13 mouse cellular contexts compared by ENCODE assay signal in genomic region chr11:75429019-75429705, GRCm38 (mm10). TPM values are rescaled to one million over a fixed set of nuclear protein-coding genes. Genes with fewer than 3 reads are reported as not detected.
A peak's percentile ranks its signal among the peaks of the same experiment; 100 is the strongest.
DNase-seq lines count a peak whose midpoint lies in the region; ATAC-seq and TF ChIP-seq lines count a peak whose summit lies in the region.
"Had no signal": no experiment of that assay in that cellular context is flagged by ENCODE, and none has a peak within 500 bp of the region (broad histone marks: within the 10 kb centered on the region; RNA-seq: fewer than 3 reads in every experiment).

No protein-coding gene starts in this region.

- peak overlapping the region; percentile 1 to 37 for H3K4me3 ChIP-seq in MEL (ENCODE audit: control insufficient read depth in 1 of 2, insufficient read depth in 1 of 2, low read depth in 2 of 2, low read length in 2 of 2)
- no peak overlapping the region for H3K4me3 ChIP-seq in liver, embryonic 12.5 days
- no peak overlapping the region for H3K4me3 ChIP-seq in spleen, adult 2 months (ENCODE audit: extremely low read depth, insufficient read depth, insufficient read length)
- H3K4me3 ChIP-seq: hindbrain, embryonic 10.5 days; lung, embryonic 15.5 days had no signal

- no peaks in the 10 kb centered on the region for H3K27me3 ChIP-seq in MEL (ENCODE audit: control insufficient read depth in 1 of 2, insufficient read depth in 2 of 2, low read length in 2 of 2)
- peaks cover 4% of the 10 kb centered on the region; the same call in 1 of the 2 replicates for H3K27me3 ChIP-seq in liver, embryonic 12.5 days (replicated peaks)
- H3K27me3 ChIP-seq in spleen, adult 2 months (ENCODE audit: control insufficient read depth, insufficient read depth, low read length) = no peaks in the 10 kb centered on the region
- H3K27me3 ChIP-seq: lung, embryonic 15.5 days had no signal

- peaks cover 0 to 2% of the 10 kb centered on the region in 2 experiments; a peak in 1 of 4 replicates for H3K36me3 ChIP-seq in MEL (ENCODE audit: control insufficient read depth in 1 of 2, insufficient read depth in 2 of 2, low read length in 2 of 2)
- H3K36me3 ChIP-seq in liver, embryonic 12.5 days = peaks cover 24% of the 10 kb centered on the region
- H3K36me3 ChIP-seq in spleen, adult 2 months (ENCODE audit: control insufficient read depth, insufficient read depth, low read length) = no peaks in the 10 kb centered on the region
- H3K36me3 ChIP-seq: hindbrain, embryonic 10.5 days; lung, embryonic 15.5 days had no signal

- peak overlapping the region; percentile 46 for H3K9ac ChIP-seq in MEL (ENCODE audit: control insufficient read depth, low read depth, low read length, poor library complexity, severe bottlenecking)
- no peak overlapping the region for H3K9ac ChIP-seq in liver, embryonic 12.5 days
- H3K9ac ChIP-seq: lung, embryonic 15.5 days had no signal

- no peak; a peak in 1 of 4 replicates for TF ChIP-seq EP300 in MEL (IDR thresholded peaks at IDR 0.05; ENCODE audit: low read depth in 1 of 2, low read length in 2 of 2)

- DNase-seq in heart, adult 11 months = peak; percentile 93
- no peak for DNase-seq in heart, postnatal 25 days (ENCODE audit: low spot score)
- DNase-seq in MEL (ENCODE audit: low read depth, low spot score) = peak; percentile 87
- DNase-seq in spleen, adult 2 months (ENCODE audit: low read depth in 1 of 2, low spot score in 2 of 2) = peak; percentile 63 to 66
- no peak for DNase-seq in cerebellum, postnatal 14 days
- DNase-seq in frontal cortex, postnatal 10 days (ENCODE audit: low spot score in 2 of 2) = no peak
- no peak for DNase-seq in retina, postnatal 1 day
- DNase-seq: right cerebral cortex, postnatal 25 days had no signal

- WGBS in liver, embryonic 12.5 days (ENCODE audit: insufficient replicate concordance) = 35% methylated on average over 9 of the region's 9 CpGs
- 23% methylated on average over 9 of the region's 9 CpGs for WGBS in spleen, adult 2 months

- ATAC-seq in liver, embryonic 12.5 days = no peak

- TF ChIP-seq RAD21 in MEL (IDR thresholded peaks at IDR 0.05; ENCODE audit: low read depth, low read length) = no peak

- peak overlapping the region; percentile 33 for H3K27ac ChIP-seq in MEL (ENCODE audit: control insufficient read depth, low read depth, low read length)
- H3K27ac ChIP-seq in liver, embryonic 12.5 days = peak overlapping the region; percentile 37; the same call in 1 of the 2 replicates
- H3K27ac ChIP-seq in spleen, adult 2 months (ENCODE audit: insufficient read depth, low read length) = peak overlapping the region; percentile 62
- H3K27ac ChIP-seq: hindbrain, embryonic 10.5 days; lung, embryonic 15.5 days had no signal

- no peaks in the 10 kb centered on the region for H3K9me3 ChIP-seq in MEL (replicated peaks; ENCODE audit: insufficient read depth, low read length)
- peaks cover 2% of the 10 kb centered on the region for H3K9me3 ChIP-seq in liver, embryonic 12.5 days (replicated peaks)
- H3K9me3 ChIP-seq: lung, embryonic 15.5 days had no signal

- peaks cover 0 to 14% of the 10 kb centered on the region in 2 experiments; a peak in 2 of 4 replicates for H3K4me1 ChIP-seq in MEL (ENCODE audit: control insufficient read depth in 1 of 2, insufficient read depth in 2 of 2, low read length in 2 of 2)
- H3K4me1 ChIP-seq in liver, embryonic 12.5 days = peaks cover 10% of the 10 kb centered on the region; the same call in 1 of the 2 replicates
- H3K4me1 ChIP-seq in spleen, adult 2 months (ENCODE audit: control insufficient read depth, insufficient read depth, insufficient read length) = no peaks in the 10 kb centered on the region; the same call in 1 of the 2 replicates
- H3K4me1 ChIP-seq: hindbrain, embryonic 10.5 days; lung, embryonic 15.5 days had no signal

- H3K79me2 ChIP-seq in MEL (ENCODE audit: control insufficient read depth, insufficient read depth, low read length, poor library complexity) = no peaks in the 10 kb centered on the region

- no peak for TF ChIP-seq CTCF in MEL (IDR thresholded peaks at IDR 0.05 in 2 of 3, conservative IDR thresholded peaks at IDR 0.05 in 1 of 3; ENCODE audit: control insufficient read depth in 1 of 3, insufficient read depth in 1 of 3, low read depth in 2 of 3, low read length in 3 of 3, poor library complexity in 1 of 3, severe bottlenecking in 1 of 3)
- TF ChIP-seq CTCF in spleen, adult 2 months (IDR thresholded peaks at IDR 0.05; ENCODE audit: extremely low read depth, insufficient read depth, insufficient read length, insufficient replicate concordance) = no peak

- intact Hi-C loops in heart, postnatal 25 days (cut with DNase I) = no loop called here

- 0 out of 4 replicates have a peak, but pooled peaks of 1 of the 2 experiments have one; percentile 31 for TF ChIP-seq POLR2A in MEL (IDR thresholded peaks at IDR 0.05; ENCODE audit: control insufficient read depth in 1 of 2, insufficient read depth in 1 of 2, low read depth in 1 of 2, low read length in 2 of 2, poor library complexity in 1 of 2)
- TF ChIP-seq POLR2A in spleen, adult 2 months (IDR thresholded peaks at IDR 0.05; ENCODE audit: low read depth, low read length) = peak; percentile 36; the same call in 1 of the 2 replicates

- H3K4me2 ChIP-seq in liver, embryonic 12.5 days = no peak overlapping the region
- H3K4me2 ChIP-seq: lung, embryonic 15.5 days had no signal

TF ChIP-seq in MEL, 35 proteins besides CTCF, POLR2A, EP300 and RAD21 (continues in another document):
- no peak for TF ChIP-seq ZNF384 (IDR thresholded peaks at IDR 0.05; ENCODE audit: low read depth, low read length)
- TF ChIP-seq TCF12 (IDR thresholded peaks at IDR 0.05; ENCODE audit: low read depth, low read length) = no peak
- no peak for TF ChIP-seq MAX (IDR thresholded peaks at IDR 0.05; ENCODE audit: low read length)
- no peak for TF ChIP-seq SIN3A (IDR thresholded peaks at IDR 0.05; ENCODE audit: low read length)
- no peak for TF ChIP-seq MYB (IDR thresholded peaks at IDR 0.05; ENCODE audit: low read depth, low read length)
- no peak for TF ChIP-seq TAL1 (IDR thresholded peaks at IDR 0.05; ENCODE audit: low read length)
- TF ChIP-seq CHD1 (IDR thresholded peaks at IDR 0.05; ENCODE audit: low read depth, low read length) = 0 out of 2 replicates have a peak, but pooled peaks have one; percentile 53
- no peak for TF ChIP-seq SMC3 (IDR thresholded peaks at IDR 0.05; ENCODE audit: low read depth, low read length)
- TF ChIP-seq ELF1 (IDR thresholded peaks at IDR 0.05; ENCODE audit: low read depth, low read length) = peak; percentile 61
- no peak for TF ChIP-seq POLR2AphosphoS5 (IDR thresholded peaks at IDR 0.05; ENCODE audit: borderline replicate concordance, low read depth, low read length)
- TF ChIP-seq NRF1 (IDR thresholded peaks at IDR 0.05; ENCODE audit: insufficient read depth, low read depth, low read length, poor library complexity, severe bottlenecking) = peak; percentile 62
- TF ChIP-seq ZC3H11A (IDR thresholded peaks at IDR 0.05; ENCODE audit: low read depth, low read length) = no peak
- TF ChIP-seq KAT2A (conservative IDR thresholded peaks at IDR 0.05; ENCODE audit: low read depth, low read length) = no peak
- no peak; the same call in 1 of the 2 replicates for TF ChIP-seq NELFE (IDR thresholded peaks at IDR 0.05; ENCODE audit: low read depth, low read length)
- no peak; the same call in 1 of the 2 replicates for TF ChIP-seq MAZ (IDR thresholded peaks at IDR 0.05; ENCODE audit: low read depth, low read length)
- TF ChIP-seq USF1 (IDR thresholded peaks at IDR 0.05; ENCODE audit: low read depth, low read length) = no peak
- no peak for TF ChIP-seq E2F4 (IDR thresholded peaks at IDR 0.05; ENCODE audit: borderline replicate concordance, low read depth, low read length)
- TF ChIP-seq GATA1 (IDR thresholded peaks at IDR 0.05; ENCODE audit: low read depth, low read length) = peak; percentile 31; the same call in 1 of the 2 replicates
- no peak for TF ChIP-seq RCOR1 (IDR thresholded peaks at IDR 0.05; ENCODE audit: low read depth, low read length)

RNA-seq across cellular contexts. Expression of gene Serpinf1, which starts 6.7 kb away (rescaled TPM):
- 10 to 100 TPM; 26.3 to 26.9 TPM for total RNA-seq in heart, postnatal 25 days (2021)
- total RNA-seq in MEL (2012; rRNA removed) = not detected in 2 replicates
- polyA plus RNA-seq in MEL (2012; ENCODE audit: insufficient read depth in 1 of 2, insufficient read length in 2 of 2, low read depth in 1 of 2, low replicate concordance in 2 of 2, missing spikeins in 1 of 2) = under 1 TPM in 1 of 2 experiments, not detected in 1; 0.36 TPM
- polyA plus RNA-seq in liver, embryonic 12.5 days (2016; fragmentation: Nextera tagmentation; extraction: Ambion mirVana) = 158 and 172 TPM in 2 replicates
- 9.7 and 12.6 TPM in 2 replicates for polyA plus RNA-seq in spleen, adult 2 months (2012; rRNA removed)

RNA-seq across cellular contexts. Expression of gene Serpinf2, which starts 10.2 kb away (rescaled TPM):
- total RNA-seq in heart, postnatal 25 days (2021) = not detected
- total RNA-seq in MEL (2012; rRNA removed) = not detected in 2 replicates
- under 1 TPM in 1 of 2 experiments, not detected in 1; 0.07 TPM for polyA plus RNA-seq in MEL (2012; ENCODE audit: insufficient read depth in 1 of 2, insufficient read length in 2 of 2, low read depth in 1 of 2, low replicate concordance in 2 of 2, missing spikeins in 1 of 2)
- 351 and 375 TPM in 2 replicates for polyA plus RNA-seq in liver, embryonic 12.5 days (2016; fragmentation: Nextera tagmentation; extraction: Ambion mirVana)
- 0.25 and 0.75 TPM in 2 replicates for polyA plus RNA-seq in spleen, adult 2 months (2012; rRNA removed)
- total RNA-seq: heart, adult 18-20 months had no signal
- polyA plus RNA-seq: forebrain, embryonic 11.5 days; hindbrain, embryonic 10.5 days had no signal

RNA-seq across cellular contexts. Expression of gene Wdr81, which starts 25.4 kb away (rescaled TPM):
- total RNA-seq in heart, postnatal 25 days (2021) = 1 to 10 TPM; 7.7 to 9.1 TPM
- total RNA-seq in MEL (2012; rRNA removed) = 7.0 and 7.6 TPM in 2 replicates
- 10 to 100 TPM in 1 of 2 experiments, not detected in 1; 13.9 TPM for polyA plus RNA-seq in MEL (2012; ENCODE audit: insufficient read depth in 1 of 2, insufficient read length in 2 of 2, low read depth in 1 of 2, low replicate concordance in 2 of 2, missing spikeins in 1 of 2)
- polyA plus RNA-seq in liver, embryonic 12.5 days (2016; fragmentation: Nextera tagmentation; extraction: Ambion mirVana) = 24.8 and 25.0 TPM in 2 replicates
- polyA plus RNA-seq in spleen, adult 2 months (2012; rRNA removed) = 34.4 and 46.3 TPM in 2 replicates

RNA-seq across cellular contexts. Expression of gene Tlcd2, which starts 32.4 kb away (rescaled TPM):
- 1 to 10 TPM; 7.9 to 8.1 TPM for total RNA-seq in heart, postnatal 25 days (2021)
- 0.50 and 1.0 TPM in 2 replicates for total RNA-seq in MEL (2012; rRNA removed)
- polyA plus RNA-seq in MEL (2012; ENCODE audit: insufficient read depth in 1 of 2, insufficient read length in 2 of 2, low read depth in 1 of 2, low replicate concordance in 2 of 2, missing spikeins in 1 of 2) = under 1 TPM in 1 of 2 experiments, not detected in 1; 0.86 TPM
- polyA plus RNA-seq in liver, embryonic 12.5 days (2016; fragmentation: Nextera tagmentation; extraction: Ambion mirVana) = 19.6 and 21.4 TPM in 2 replicates
- polyA plus RNA-seq in spleen, adult 2 months (2012; rRNA removed) = 6.9 and 8.4 TPM in 2 replicates

RNA-seq across cellular contexts. Expression of gene Prpf8, which starts 57.5 kb away (rescaled TPM):
- total RNA-seq in heart, postnatal 25 days (2021) = 10 to 100 TPM; 78.7 to 89.4 TPM
- total RNA-seq in MEL (2012; rRNA removed) = 214 and 234 TPM in 2 replicates
- 100 to 1,000 TPM; 276 to 644 TPM for polyA plus RNA-seq in MEL (2012; ENCODE audit: insufficient read depth in 1 of 2, insufficient read length in 2 of 2, low read depth in 1 of 2, low replicate concordance in 2 of 2, missing spikeins in 1 of 2)
- 46.6 and 47.9 TPM in 2 replicates for polyA plus RNA-seq in liver, embryonic 12.5 days (2016; fragmentation: Nextera tagmentation; extraction: Ambion mirVana)
- 64.2 and 72.8 TPM in 2 replicates for polyA plus RNA-seq in spleen, adult 2 months (2012; rRNA removed)

Comparison
In these comparisons a context has a peak if more than half of its experiments do, and no peak if none do; other contexts are left out.
1. DNase-seq: peak in heart, adult 11 months (single experiment), MEL (single experiment) and spleen, adult 2 months (2 of 2); none in heart, postnatal 25 days (single experiment), cerebellum, postnatal 14 days (0 of 2), frontal cortex, postnatal 10 days (0 of 2) and retina, postnatal 1 day (single experiment).
2. H3K4me3 ChIP-seq: peak in MEL (2 of 2); none in liver, embryonic 12.5 days (single experiment) and spleen, adult 2 months (single experiment).
3. RNA of gene Serpinf1, which starts 6.7 kb away (polyA plus RNA-seq): 158 to 172 TPM in liver, embryonic 12.5 days; 9.7 to 12.6 TPM in spleen, adult 2 months and 0.36 TPM in MEL; every median in the first group is over 10 times any median in the second.
4. RNA of gene Serpinf2, which starts 10.2 kb away (polyA plus RNA-seq): 351 to 375 TPM in liver, embryonic 12.5 days; 0.25 to 0.75 TPM in spleen, adult 2 months and 0.07 TPM in MEL; every median in the first group is over 100 times any median in the second.
5. Peak in every context shown above with its lines, with median percentiles within 50 percentile points of each other: H3K27ac ChIP-seq.